Mouse (Mus musculus) neural tube, embryonic 11.5 days (tissue): ENCODE results near the gene Ttll9. TPM values are rescaled to one million over a fixed set of nuclear protein-coding genes. Genes with fewer than 3 reads are reported as not detected.
A peak's percentile ranks its signal among the peaks of the same experiment; 100 is the strongest.

Source experiments
- ATAC-seq: fragments of 200-750 bp; cut with Nextera tagmentation; 2 replicates; pipeline ENCODE4 v1.8.0; 2017; ENCODE audit warnings: moderate number of reproducible peaks, mild to moderate bottlenecking, moderate TSS enrichment, moderate library complexity; ENCODE audit not compliant: insufficient read depth, low FRiP score, low TSS enrichment
- DNase-seq: peaks from one replicate; pipeline ENCODE4 v3.0.0-alpha.2; 2015; ENCODE audit warnings: low spot score
- H3K27ac ChIP-seq: fragments of 300-500 bp; sonication (generic); 2 replicates; pipeline ENCODE4 v1.5.1; 2014; ENCODE audit warnings: low read depth, mild to moderate bottlenecking, low read length
- H3K27me3 ChIP-seq: fragments of 300-500 bp; sonication (generic); 2 replicates; pipeline ENCODE4 v1.6.1; 2014; ENCODE audit warnings: mild to moderate bottlenecking, low read length, mixed read lengths; ENCODE audit not compliant: control insufficient read depth, insufficient read depth
- H3K36me3 ChIP-seq: fragments of 300-500 bp; sonication (generic); 2 replicates; pipeline ENCODE4 v1.6.1; 2014; ENCODE audit warnings: mild to moderate bottlenecking, low read length, moderate library complexity, mixed read lengths; ENCODE audit not compliant: control insufficient read depth, insufficient read depth
- H3K4me1 ChIP-seq: fragments of 300-500 bp; sonication (generic); 2 replicates; pipeline ENCODE4 v1.6.1; 2014; ENCODE audit warnings: low read length, mixed read lengths; ENCODE audit not compliant: control insufficient read depth, insufficient read depth
- H3K4me2 ChIP-seq: fragments of 300-500 bp; sonication (generic); 2 replicates; pipeline ENCODE4 v1.6.1; 2014; ENCODE audit warnings: low read depth, mild to moderate bottlenecking, moderate library complexity
- H3K4me3 ChIP-seq: fragments of 300-500 bp; sonication (generic); 2 replicates; pipeline ENCODE4 v1.5.1; 2014; ENCODE audit warnings: low read depth, low read length
- H3K9ac ChIP-seq: fragments of 300-500 bp; sonication (generic); 2 replicates; pipeline ENCODE4 v1.6.1; 2014; ENCODE audit warnings: mild to moderate bottlenecking, low read length
- H3K9me3 ChIP-seq: fragments of 300-500 bp; sonication (generic); 2 replicates; pipeline ENCODE4 v1.6.1; 2016; ENCODE audit warnings: low read length; ENCODE audit not compliant: control insufficient read depth
- WGBS: fragments of 180-500 bp; shearing (Covaris S2); extraction: QIAGEN DNeasy Blood & Tissue Kit; methylation state at CpG from one replicate; pipeline ENCODE4 v1.1.7; 2014; 5-methylcytosine and 5-hydroxymethylcytosine counted together
- polyA plus RNA-seq: library from polyadenylated mRNA; unstranded; fragments of >200 nt; fragmentation: Nextera tagmentation; extraction: Ambion mirVana; gene quantifications from 2 replicates; pipeline ENCODE4 v1.2.1, GENCODE M21; 2014

Gene Ttll9
- polyA plus RNA-seq, 1 experiment from 2014 or later: 1.7 TPM

DNA sequence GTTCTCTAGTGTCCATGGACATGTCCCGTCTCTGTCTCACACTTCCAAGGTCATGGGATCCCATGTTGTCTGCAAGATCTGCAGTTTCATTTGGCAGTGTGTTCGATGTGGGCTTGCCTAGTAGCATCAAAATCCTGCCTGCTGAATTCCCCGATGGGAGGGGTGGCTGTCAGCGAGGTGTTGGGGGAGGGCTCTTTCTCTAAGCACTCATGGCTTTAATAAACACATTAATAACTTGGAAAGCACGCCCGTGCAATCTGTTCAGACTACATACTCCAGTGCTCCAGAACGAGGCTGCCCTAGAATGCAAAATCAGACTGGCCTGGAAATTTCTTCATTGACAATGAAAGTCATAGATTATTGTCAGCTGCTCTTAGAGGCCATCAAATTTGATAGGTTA is 15.2 kb upstream of the Ttll9 start:
- Histone ChIP-seq H3K4me3 (no peak overlapping the region), H3K27ac (no peak overlapping the region), H3K27me3 (peaks cover 47% of the 10 kb centered on the region), H3K4me2 (no peak overlapping the region), H3K4me1 (peaks cover 2% of the 10 kb centered on the region; the same call in 1 of the 2 replicates), H3K36me3 (no peaks in the 10 kb centered on the region), H3K9ac (no peak overlapping the region), H3K9me3 (no peaks in the 10 kb centered on the region)
- 73% methylated on average over 7 of the region's 7 CpGs for WGBS
- DNase-seq: no peak
- no peak for ATAC-seq

DNA sequence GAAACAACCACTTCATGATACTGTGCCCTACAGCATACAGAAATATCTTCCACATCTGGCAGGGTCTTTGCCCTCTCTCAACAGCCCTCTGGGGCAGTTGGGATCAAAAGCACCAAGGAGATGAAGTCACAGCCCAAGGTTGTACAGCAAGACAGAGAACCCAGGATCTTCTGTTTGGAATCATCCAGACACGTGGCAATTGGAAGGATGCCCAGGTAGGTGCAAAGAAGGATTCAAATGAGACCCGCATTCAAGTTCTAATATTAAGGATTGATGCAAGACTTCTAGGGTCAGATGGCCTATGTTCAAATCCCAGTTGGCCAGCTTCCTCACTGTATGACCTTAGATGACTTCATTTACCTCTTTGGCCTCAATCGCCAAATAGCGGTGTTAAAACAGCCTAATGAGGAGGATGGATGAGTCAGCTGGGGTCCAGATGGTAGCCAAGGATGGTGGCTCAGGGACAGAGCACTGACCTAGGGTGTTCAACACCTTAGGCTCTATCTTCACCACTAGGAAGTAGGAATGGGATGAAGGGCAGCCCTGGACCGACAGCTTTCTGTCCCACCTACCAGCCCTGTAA is 13.8 kb upstream of the Ttll9 start:
- Histone ChIP-seq H3K36me3 (no peaks in the 10 kb centered on the region), H3K4me2 (no peak overlapping the region), H3K9me3 (no peaks in the 10 kb centered on the region), H3K27me3 (peaks cover 34% of the 10 kb centered on the region), H3K4me3 (no peak overlapping the region), H3K4me1 (no peaks in the 10 kb centered on the region; the same call in 1 of the 2 replicates), H3K9ac (no peak overlapping the region), H3K27ac (no peak overlapping the region)
- DNase-seq (no peak), ATAC-seq (no peak)
- WGBS: 78% methylated on average over 5 of the region's 5 CpGs

DNA sequence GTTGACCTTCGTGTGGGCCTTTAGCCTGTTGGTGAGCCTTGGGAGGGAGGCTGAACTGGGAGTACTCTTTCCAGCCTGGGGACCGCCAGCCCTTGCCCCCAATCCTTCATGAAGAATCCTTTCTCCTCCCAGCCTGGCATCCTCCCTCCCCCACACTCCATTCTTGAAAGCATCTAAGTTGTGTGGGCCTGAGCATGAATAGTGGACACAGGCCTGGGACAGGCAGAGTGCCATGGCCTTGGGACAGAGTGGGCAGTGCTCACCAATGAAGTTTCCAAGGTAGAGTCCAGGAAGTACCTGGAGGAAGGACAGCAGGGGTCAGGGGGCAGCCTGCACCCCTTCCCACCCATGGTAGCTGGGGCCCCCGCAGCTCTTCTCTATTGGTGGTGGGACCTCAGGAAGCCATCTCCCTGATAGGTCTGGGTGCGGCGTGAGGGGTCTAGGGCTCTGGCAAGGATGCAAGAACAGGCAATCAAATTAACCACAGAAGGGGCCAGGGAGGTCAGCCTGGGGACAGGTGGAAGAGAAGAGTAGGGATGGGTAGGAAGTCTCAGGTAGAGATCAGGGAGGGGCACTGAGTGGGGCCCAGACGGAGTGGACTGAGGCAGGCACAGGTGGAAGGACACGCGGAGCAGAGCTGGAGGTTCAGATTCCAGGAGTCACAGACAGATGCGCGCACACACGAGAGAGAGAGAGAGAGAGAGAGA is 11.8 kb upstream of the Ttll9 start:
- no peak overlapping the region for H3K27ac ChIP-seq
- peaks cover 19% of the 10 kb centered on the region for H3K27me3 ChIP-seq
- 40% methylated on average over 11 of the region's 11 CpGs for WGBS
- no peaks in the 10 kb centered on the region; the same call in 1 of the 2 replicates for H3K4me1 ChIP-seq
- no peaks in the 10 kb centered on the region for H3K36me3 ChIP-seq
- no peak for ATAC-seq
- H3K4me3 ChIP-seq: peak overlapping the region; percentile 67
- peak overlapping the region; percentile 95 for H3K4me2 ChIP-seq
- no peak for DNase-seq
- H3K9me3 ChIP-seq: no peaks in the 10 kb centered on the region
- peak overlapping the region; percentile 79; the same call in 1 of the 2 replicates for H3K9ac ChIP-seq

DNA sequence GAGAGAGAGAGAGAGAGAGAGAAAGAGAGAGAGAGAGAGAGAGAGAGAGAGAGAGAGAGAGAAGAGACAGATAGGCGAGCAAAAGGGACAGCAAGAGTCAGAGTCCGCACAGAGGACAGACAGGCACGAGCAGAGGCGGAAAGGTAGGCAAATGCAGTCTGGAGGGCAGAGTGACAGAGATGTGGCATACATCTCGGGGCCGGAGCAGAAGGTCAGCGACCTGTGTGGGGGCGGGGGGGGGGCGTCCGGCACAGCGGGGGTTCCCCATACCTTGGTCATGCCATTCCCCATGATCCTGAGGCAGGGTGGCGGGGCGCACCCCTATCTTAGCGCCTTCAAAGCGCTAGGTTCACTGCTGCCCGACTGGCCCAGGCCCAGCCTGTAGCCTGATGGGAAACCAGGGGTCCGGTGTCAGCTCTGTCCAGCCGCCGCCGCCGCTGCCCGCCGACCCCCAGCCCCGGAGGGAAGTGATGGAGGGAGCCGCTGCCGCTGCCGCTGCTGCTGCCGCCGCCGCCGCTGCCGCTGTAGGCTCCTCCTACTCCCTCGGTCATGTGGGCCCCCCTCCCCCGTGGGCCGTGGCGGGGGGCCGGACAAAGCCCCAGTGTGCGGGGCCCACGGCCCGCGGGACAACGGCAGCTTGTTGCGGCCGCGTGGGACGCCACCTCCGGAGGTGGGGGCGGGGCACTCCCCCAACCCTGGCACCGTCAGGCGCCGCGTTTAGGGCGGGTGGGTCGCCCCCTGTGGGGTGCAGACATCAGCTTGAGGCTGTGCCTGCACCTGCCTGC is 11.0 kb upstream of the Ttll9 start, which contains the start of gene Dusp15:
TSS of gene Dusp15 (minus strand) at position 634 of the 785 bp plus-strand sequence.
- peak; percentile 72 for ATAC-seq

DNA sequence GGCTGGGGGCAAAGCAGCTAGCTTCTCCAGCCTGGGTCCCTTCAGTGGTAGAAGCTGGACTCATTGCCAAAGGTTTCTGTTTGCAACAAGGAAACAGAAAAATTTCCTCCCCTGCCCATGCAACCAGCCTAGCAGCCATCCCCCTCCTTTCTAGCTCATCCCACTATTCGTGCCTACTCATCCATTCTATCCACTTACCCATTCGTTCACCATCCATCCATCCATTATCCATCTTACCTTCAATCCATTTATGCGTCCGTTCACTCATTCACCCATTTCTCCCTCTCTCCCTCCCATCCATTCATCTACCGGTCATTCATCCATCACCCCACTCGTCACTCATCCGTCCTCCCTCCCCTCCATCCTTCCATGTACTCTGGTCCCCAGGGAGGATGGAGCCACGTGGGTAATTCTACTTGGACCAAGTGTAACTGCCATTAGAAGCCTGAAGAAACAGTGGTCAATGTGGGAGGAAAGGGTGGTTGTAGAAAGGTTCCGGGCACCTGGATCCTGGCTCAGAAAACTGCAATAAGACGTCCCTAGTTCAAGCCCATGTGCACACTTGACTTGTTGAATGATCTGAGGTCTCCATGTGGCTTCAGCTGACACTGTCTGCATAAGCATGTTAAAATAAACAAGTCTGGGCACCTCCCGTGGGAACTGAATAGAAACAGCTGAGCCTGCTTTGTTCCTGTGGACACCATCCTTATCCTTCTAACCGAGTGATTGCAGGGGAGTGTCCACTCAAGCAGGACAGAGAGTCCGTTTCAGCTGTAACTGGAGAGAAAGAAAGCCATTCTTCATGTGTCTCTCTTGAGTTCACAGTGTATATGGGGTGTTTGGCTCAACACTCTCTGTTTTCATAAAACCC is 10.2 kb upstream of the Ttll9 start:
- no peaks in the 10 kb centered on the region for H3K9me3 ChIP-seq
- H3K4me2 ChIP-seq: peak overlapping the region; percentile 95
- ATAC-seq (peak; percentile 24), DNase-seq (peak; percentile 55)
- 12% methylated on average over 13 of the region's 13 CpGs for WGBS
- H3K27me3 ChIP-seq: peaks cover 19% of the 10 kb centered on the region
- H3K9ac ChIP-seq: peak overlapping the region; percentile 79
- H3K4me1 ChIP-seq: no peaks in the 10 kb centered on the region; the same call in 1 of the 2 replicates
- no peaks in the 10 kb centered on the region for H3K36me3 ChIP-seq
- H3K4me3 ChIP-seq: peak overlapping the region; percentile 67
- 0 out of 2 replicates have a peak overlapping the region, but pooled peaks have one; percentile 34 for H3K27ac ChIP-seq

More for the DNA sequence above, 11.0 kb upstream of the Ttll9 start, which contains the start of gene Dusp15:
- Histone ChIP-seq H3K27ac (0 out of 2 replicates have a peak within 1 kb of the TSS, but pooled peaks have one; percentile 34), H3K27me3 (peaks cover 19% of the 10 kb centered on the region), H3K36me3 (no peaks in the 10 kb centered on the region), H3K4me3 (peak within 1 kb of the TSS; percentile 67), H3K9ac (peak within 1 kb of the TSS; percentile 79), H3K9me3 (no peaks in the 10 kb centered on the region), H3K4me2 (peak within 1 kb of the TSS; percentile 95), H3K4me1 (no peaks in the 10 kb centered on the region; the same call in 1 of the 2 replicates)
- DNase-seq: peak; percentile 71
- 2% methylated on average over 27 of the region's 54 CpGs for WGBS

DNA sequence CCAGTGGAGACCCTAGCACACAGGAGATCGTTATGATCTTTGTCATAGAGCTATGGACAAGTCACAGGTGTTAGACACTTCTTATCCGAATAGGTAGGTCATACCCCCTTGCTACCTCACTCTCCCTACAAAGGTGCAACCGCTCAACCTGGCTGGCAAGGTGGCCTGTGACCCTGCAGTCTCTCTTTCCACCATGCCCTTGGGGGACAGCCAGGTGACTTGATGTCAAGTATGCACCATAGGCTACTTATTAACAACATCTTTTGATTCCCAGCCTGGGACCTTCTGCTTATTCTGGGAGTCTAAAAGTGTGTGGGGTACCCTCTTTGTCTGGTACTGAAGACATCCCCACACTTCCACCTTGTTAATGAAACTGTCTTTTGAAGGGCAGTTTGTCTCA is 4.2 kb upstream of the Ttll9 start:
- H3K27ac ChIP-seq: no peak overlapping the region
- H3K9ac ChIP-seq: no peak overlapping the region
- WGBS: 82% methylated on average over 3 of the region's 3 CpGs
- no peaks in the 10 kb centered on the region for H3K4me1 ChIP-seq
- DNase-seq: no peak
- no peaks in the 10 kb centered on the region for H3K36me3 ChIP-seq
- ATAC-seq: no peak
- no peak overlapping the region for H3K4me3 ChIP-seq
- no peak overlapping the region for H3K4me2 ChIP-seq
- H3K9me3 ChIP-seq: no peaks in the 10 kb centered on the region
- H3K27me3 ChIP-seq: 0 out of 2 replicates have a peak, but pooled peaks cover 3% of the 10 kb centered on the region

DNA sequence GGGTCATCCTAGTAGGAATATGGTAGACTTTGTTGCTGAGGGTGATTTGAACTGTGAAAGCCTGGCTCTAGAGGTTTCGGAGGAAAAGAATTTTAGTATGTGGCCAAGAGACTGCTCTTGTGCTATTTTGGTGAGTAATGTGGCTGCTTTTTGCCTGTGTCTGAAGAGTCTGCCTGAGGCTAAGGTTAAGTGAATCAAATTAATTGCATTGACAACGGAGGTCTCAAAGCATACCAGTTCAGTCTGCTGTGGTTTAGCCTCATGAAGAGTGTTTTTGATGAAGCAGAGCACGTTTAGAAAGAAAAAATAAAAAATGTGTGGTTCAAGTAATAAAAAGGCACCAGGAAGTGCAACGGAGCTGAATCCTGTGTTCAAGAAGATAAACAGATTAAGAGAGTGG is 3.3 kb downstream of the Ttll9 start:
- H3K27ac ChIP-seq: no peak overlapping the region
- H3K4me1 ChIP-seq: no peaks in the 10 kb centered on the region
- no peaks in the 10 kb centered on the region for H3K27me3 ChIP-seq
- no peak overlapping the region for H3K9ac ChIP-seq
- WGBS: 82% methylated on average over 4 of the region's 4 CpGs
- H3K4me2 ChIP-seq: no peak overlapping the region
- H3K4me3 ChIP-seq: no peak overlapping the region
- no peaks in the 10 kb centered on the region for H3K9me3 ChIP-seq
- ATAC-seq: no peak
- DNase-seq: no peak
- no peaks in the 10 kb centered on the region for H3K36me3 ChIP-seq

DNA sequence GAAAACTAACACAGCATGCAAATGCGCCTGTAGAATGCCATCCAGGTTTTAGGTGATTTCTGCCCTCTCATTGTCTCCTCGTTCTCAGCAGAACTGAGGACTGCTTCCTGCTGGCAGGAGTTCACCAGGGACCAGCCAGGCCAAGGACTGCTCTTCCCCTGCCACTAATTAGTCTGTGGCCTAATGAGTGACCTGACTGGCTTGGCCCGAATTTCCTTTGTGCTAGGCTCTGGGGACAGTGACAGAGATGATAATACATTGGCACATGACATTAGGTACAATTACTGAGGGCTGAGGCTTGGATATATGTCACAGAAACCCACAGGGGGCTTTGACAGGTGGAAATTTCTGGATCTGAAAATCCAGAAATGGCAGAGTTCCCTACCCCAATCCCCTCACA is 14.7 kb downstream of the Ttll9 start:
- Histone ChIP-seq H3K9me3 (no peaks in the 10 kb centered on the region), H3K9ac (no peak overlapping the region), H3K36me3 (no peaks in the 10 kb centered on the region), H3K27ac (no peak overlapping the region), H3K4me3 (no peak overlapping the region), H3K4me1 (no peaks in the 10 kb centered on the region), H3K4me2 (no peak overlapping the region), H3K27me3 (no peaks in the 10 kb centered on the region)
- 61% methylated on average over 3 of the region's 3 CpGs for WGBS
- ATAC-seq: no peak
- DNase-seq: no peak
